Mouse (Mus musculus) natural killer cell, adult 2 months (primary cell): Measurements from ENCODE around the gene BC048679.
"Not testable (repeated sequence)": the region's sequence is repeated elsewhere in the genome, so short reads cannot be mapped to it uniquely, and the experiment has no call there.

Experiments
- DNase-seq, 2 experiments: peaks; one replicate each; pipeline ENCODE4 v3.0.0; 2022; ENCODE audit warnings: low spot score in 2 of 2

BC048679 gene

DNA sequence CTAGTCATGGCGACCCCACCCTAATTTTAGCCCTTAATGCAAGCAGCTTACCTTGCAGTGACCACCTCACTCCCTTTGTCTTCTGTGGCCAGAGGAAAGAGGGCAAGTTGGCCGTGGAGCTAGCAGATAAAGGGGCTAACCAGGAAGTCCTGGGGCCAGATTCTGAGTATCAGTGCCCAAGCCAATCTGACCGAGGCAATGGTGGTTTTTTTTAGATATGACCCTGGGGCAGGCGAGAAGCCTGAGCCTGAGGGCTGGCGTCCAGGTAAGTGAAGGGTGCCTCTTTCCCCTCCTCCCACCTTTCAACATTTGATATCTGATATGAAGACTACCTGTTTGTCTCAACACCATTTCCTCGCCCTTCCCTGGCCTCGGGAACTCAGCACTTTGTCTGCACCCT is at the start of gene BC048679:
TSS of gene BC048679 (minus strand) at position 101 of the 400 bp plus-strand sequence.
- DNase-seq, result no peak

GRCm38 (mm10) chr7:81542934-81543333 is 44.9 kb upstream of the BC048679 start:
- DNase-seq, result no peak

GRCm38 (mm10) chr7:81541924-81542524 is 43.9 kb upstream of the BC048679 start:
- no peak for DNase-seq

- DNase-seq, result no peak
Measured at GRCm38 (mm10) chr7:81540999-81541398, 42.9 kb upstream of the BC048679 start.

GRCm38 (mm10) chr7:81539565-81539964 is 41.5 kb upstream of the BC048679 start:
- no peak for DNase-seq

- peak; percentile 5 to 7 for DNase-seq
Measured at GRCm38 (mm10) chr7:81538070-81538675, 40.1 kb upstream of the BC048679 start.

DNA sequence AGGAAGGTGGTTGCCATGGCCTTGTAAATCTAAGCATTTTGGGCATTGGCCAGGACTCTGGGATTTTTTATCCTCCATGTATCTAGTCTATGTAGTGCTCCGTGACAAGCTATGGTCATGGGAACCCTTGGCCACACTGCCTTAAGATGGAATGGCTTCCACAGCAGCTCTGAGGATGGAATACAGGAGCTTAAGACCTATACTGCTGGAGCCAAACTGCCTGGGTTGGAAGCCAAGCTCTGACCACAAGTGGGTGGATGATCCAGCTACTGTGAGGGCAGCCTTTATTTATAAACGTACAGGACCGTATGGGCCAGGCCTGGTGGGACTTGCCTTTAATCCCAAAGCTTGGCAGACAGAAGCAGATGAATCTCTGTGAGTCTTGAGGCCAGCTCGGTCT is 38.4 kb upstream of the BC048679 start:
- no peak for DNase-seq

- DNase-seq, result no peak
Measured at GRCm38 (mm10) chr7:81531462-81531861, 33.4 kb upstream of the BC048679 start.

GRCm38 (mm10) chr7:81528918-81529317 is 30.8 kb upstream of the BC048679 start:
- DNase-seq, result no peak

GRCm38 (mm10) chr7:81523663-81524017 is 25.6 kb upstream of the BC048679 start:
- no peak for DNase-seq

GRCm38 (mm10) chr7:81523008-81523662 is 25.1 kb upstream of the BC048679 start:
- DNase-seq, result peak; percentile 83 to 86

- no peak for DNase-seq
Measured at GRCm38 (mm10) chr7:81516154-81517030, 18.3 kb upstream of the BC048679 start.

DNA sequence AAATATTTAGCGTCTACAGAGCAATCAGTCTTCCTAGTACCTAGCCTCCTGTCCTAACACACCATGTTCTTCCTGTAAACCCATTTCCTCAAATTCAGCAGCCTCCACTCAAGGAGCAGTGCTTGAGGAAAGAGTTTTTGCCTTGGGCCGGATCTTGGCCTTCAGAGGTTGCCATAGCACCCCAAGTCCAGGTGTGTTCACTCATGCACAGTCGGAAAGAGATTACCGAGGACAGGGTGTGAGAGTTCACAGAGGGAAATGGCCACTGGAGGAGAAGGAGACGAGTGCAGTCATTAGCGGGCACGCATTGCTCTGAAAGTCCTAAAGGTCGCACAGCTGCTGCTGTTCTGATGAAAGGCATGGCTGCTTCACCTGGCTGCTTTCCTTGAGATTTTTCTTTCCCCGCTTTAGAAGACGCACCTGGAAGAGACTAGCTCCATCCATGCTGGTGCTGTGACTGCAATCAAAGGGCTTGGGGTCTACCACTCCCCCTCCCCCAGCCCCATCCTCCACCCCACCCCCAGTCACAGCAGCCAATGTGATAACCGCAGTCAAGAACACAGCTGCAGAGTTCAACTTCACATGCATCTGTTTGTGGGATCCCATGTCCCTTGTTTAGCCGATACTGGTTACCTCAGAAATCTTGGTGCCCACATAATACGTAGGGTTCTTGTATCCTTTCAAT is 17.0 kb upstream of the BC048679 start:
- DNase-seq, result no peak

- DNase-seq, result no peak
Measured at GRCm38 (mm10) chr7:81501050-81501449, 3.0 kb upstream of the BC048679 start.

DNA sequence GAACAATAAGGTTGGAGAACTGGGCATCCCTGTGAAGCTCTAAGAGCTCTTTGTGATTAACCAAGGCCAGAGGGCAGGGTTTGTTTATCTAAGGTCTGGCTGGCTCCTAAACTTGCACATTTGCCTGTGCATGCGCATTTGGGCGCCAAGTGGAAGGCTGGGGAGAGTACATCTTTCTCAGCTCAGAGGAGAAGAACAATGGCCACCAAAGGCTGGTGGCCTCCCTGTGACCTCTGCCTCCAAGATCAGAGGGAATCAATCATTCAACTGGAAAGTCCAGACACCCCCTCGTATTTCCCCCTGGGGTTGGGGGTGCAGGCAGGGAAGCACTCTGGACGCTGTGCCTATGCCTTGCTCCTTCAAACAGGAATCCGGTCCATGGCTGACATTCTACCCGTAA is 910 bp downstream of the BC048679 start:
- no peak for DNase-seq

DNA sequence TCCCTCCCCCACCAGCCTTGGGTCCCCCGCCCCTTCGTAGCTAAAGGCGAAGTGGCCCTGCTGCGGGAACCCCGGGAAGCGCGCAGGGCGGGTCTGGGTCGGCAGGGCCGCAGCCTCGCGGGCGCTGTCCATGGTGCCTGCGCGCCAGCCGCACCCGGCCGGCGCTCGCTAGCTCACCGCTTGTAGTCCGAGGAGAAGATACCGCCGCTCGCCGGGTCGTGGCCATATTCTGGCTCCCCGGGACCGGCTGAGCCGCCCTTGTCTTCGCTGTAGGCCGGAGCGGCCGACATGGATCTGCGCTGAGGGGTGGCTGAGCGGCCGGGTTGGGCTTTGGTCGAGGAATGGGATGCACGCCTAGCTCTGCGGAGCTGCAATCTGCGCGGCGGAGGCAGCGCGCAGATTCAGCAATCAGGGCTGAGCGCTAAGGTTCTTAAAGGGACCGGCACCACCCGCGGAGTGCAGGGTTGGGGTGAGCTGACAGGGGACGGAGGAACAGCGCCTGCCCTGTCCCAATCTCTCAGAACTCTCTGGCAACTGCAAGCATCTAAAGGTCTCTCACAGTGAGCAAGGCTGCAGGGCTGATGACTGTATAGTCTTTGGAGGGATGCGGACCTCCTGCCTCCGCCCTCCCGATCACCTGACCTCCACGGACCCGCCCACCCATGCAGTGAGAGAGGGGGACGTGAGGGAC is 4.6 kb downstream of the BC048679 start, which contains the start of gene Ap3b2:
TSS of gene Ap3b2 (minus strand) at position 595 of the 691 bp plus-strand sequence.
- DNase-seq, result peak in 1 of 2 experiments; percentile 11

GRCm38 (mm10) chr7:81492628-81493027 is 5.5 kb downstream of the BC048679 start:
- no peak for DNase-seq

GRCm38 (mm10) chr7:81489649-81490048 is 8.4 kb downstream of the BC048679 start:
- no peak for DNase-seq

GRCm38 (mm10) chr7:81480800-81481199 is 17.3 kb downstream of the BC048679 start:
- no peak for DNase-seq

DNA sequence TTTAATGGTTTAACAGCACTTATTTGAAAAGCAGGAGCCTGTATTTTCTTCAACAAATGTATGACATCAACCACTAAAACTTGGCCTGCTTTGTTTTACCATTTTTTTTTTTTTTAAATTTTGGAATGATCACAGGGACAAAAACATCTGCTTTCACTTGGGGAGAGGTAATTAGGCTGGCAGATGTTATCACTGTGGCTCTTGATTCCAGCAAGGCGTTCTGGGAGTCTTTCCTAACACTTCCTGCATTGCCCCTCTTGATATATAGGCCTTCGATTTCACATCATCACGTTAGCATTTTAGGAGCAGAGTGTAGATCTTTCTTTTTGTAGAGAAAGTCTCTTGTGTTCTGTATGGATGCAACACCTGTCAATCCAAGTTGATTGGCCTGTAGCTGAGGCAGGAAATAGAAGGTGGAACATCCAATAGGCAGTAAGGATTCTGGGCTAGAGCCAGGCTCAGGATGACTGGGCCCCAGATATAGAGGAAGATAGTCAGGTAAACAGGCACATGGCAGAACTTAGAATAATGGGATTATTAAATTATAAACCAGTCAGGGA is 18.5 kb downstream of the BC048679 start:
- DNase-seq, result no peak

DNA sequence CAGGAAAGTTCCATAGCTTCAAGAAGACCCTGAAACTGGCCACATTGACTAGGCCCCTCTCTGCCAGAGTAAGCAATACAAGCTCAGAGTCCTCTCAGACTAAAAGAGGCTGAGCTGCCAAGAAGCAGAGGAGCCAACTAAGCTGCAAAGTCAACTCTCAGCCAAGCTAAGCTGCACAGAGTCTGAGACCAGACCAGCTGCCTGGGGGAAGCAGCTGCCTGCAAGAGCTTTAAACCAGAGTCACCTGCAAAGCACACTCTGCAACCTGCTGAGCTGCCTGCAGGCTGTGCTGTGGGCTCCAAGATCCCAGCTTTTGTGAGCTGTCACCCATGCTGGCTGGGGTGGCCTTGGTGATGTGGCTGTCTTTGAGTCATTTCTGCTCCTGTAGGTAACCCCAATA is 19.8 kb downstream of the BC048679 start:
- DNase-seq, result not testable (repeated sequence)
